Mouse (Mus musculus): ENCODE results near the gene Scgb2b18.
"Not testable (repeated sequence)": the region's sequence is repeated elsewhere in the genome, so short reads cannot be mapped to it uniquely, and the experiment has no call there.

Gene Scgb2b18

GRCm38 (mm10) chr7:33173764-33174163, at the start of gene Scgb2b18:
Scgb2b18 (minus strand) TSS chr7:33173864.
- DNase-seq = not testable (repeated sequence)

DNA sequence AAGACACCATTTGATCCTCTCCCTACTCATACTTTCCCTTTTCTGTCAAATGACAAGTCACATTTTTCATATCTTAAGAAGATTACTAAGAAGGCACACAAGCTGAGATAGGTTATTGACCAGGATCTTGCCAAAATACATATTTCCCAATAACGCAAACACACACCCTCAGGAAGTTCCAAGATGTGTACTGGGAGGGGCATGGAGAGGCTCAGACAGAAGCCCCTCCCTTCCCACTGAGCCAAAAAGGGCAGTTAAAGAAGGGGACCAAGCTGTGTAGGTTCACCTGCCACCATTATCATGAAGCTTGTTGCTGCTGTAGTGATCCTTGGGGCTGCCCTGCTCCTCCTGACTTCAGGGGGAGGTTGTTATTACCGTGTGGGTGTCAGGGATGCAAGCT, 11.6 kb upstream of the Scgb2b18 start, which contains the start of gene Scgb1b18:
Gene Scgb1b18 (plus strand): TSS at position 301 of the 400 bp plus-strand sequence.
- not testable (repeated sequence) for DNase-seq
